8 mouse cellular contexts compared by ENCODE assay signal in the genomic region with DNA sequence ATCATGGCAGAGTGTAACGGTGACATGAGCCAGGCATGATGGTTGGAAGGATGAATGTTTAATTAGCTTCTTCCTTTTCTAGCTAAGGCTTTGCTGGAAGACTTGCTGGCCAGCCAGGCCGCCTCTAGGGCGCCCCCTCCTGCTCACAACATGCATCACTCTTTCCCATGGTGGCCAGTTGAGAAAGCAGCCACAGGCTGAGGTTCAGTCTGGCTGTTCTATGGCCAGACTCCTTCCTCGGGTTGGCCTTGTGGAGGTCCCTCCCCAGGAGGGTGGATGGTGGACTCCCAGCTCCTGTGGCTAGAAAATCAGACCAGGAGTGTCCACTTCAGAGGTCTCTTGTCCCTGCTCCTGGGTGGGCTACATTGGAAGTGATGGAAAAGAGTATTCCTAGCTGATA. TPM values are rescaled to one million over a fixed set of nuclear protein-coding genes. Genes with fewer than 3 reads are reported as not detected.
A peak's percentile ranks its signal among the peaks of the same experiment; 100 is the strongest.
DNase-seq lines count a peak whose midpoint lies in the region; ATAC-seq and TF ChIP-seq lines count a peak whose summit lies in the region.

No protein-coding gene starts in this region.

- 17% methylated on average over 4 of the region's 4 CpGs for WGBS in heart, embryonic 12.5 days
- 5% methylated on average over 4 of the region's 4 CpGs for WGBS in forebrain, embryonic 13.5 days
- WGBS in midbrain, embryonic 13.5 days = under 1% methylated on average over 4 of the region's 4 CpGs

- DNase-seq in heart, adult 11 months = peak; percentile 94
- peak; percentile 79 for DNase-seq in brain, embryonic 14.5 days (ENCODE audit: low read depth)
- DNase-seq in left cerebral cortex, postnatal 10 days (ENCODE audit: extremely low spot score in 1 of 2, low spot score in 2 of 2) = peak; percentile 61 to 77
- DNase-seq in spleen, postnatal 10 days (ENCODE audit: low spot score in 2 of 2) = peak; percentile 55 to 78

- no peaks in the 10 kb centered on the region for H3K9me3 ChIP-seq in heart, embryonic 12.5 days (replicated peaks)
- H3K9me3 ChIP-seq in forebrain, embryonic 13.5 days (replicated peaks) = no peaks in the 10 kb centered on the region
- H3K9me3 ChIP-seq in midbrain, embryonic 13.5 days = no peaks in the 10 kb centered on the region

- H3K27ac ChIP-seq in heart, embryonic 12.5 days (ENCODE audit: poor library complexity, severe bottlenecking) = no peak overlapping the region
- H3K27ac ChIP-seq in forebrain, embryonic 13.5 days = no peak overlapping the region
- no peak overlapping the region for H3K27ac ChIP-seq in midbrain, embryonic 13.5 days

- no peak overlapping the region for H3K4me3 ChIP-seq in heart, embryonic 12.5 days
- no peak overlapping the region for H3K4me3 ChIP-seq in forebrain, embryonic 13.5 days
- H3K4me3 ChIP-seq in midbrain, embryonic 13.5 days (replicated peaks) = no peak overlapping the region

- peak; percentile 83 for TF ChIP-seq CTCF in brain, embryonic 14.5 days (IDR thresholded peaks at IDR 0.05; ENCODE audit: borderline replicate concordance, extremely low read depth, insufficient read depth, insufficient read length)

- no peak for TF ChIP-seq POLR2A in brain, embryonic 14.5 days (IDR thresholded peaks at IDR 0.05; ENCODE audit: borderline replicate concordance, extremely low read depth, insufficient read depth, insufficient read length, poor library complexity, severe bottlenecking)

- no peaks in the 10 kb centered on the region for H3K27me3 ChIP-seq in heart, embryonic 12.5 days (replicated peaks)
- 0 out of 2 replicates have a peak, but pooled peaks cover 5% of the 10 kb centered on the region for H3K27me3 ChIP-seq in forebrain, embryonic 13.5 days
- no peaks in the 10 kb centered on the region for H3K27me3 ChIP-seq in midbrain, embryonic 13.5 days

- H3K9ac ChIP-seq in heart, embryonic 12.5 days = no peak overlapping the region
- H3K9ac ChIP-seq in forebrain, embryonic 13.5 days = no peak overlapping the region
- H3K9ac ChIP-seq in midbrain, embryonic 13.5 days (replicated peaks) = no peak overlapping the region

- intact Hi-C loops in left cerebral cortex, postnatal 10 days (cut with DNase I) = loop anchor here (2.0 kb wide), 1 partner anchor 130 kb away; no protein-coding TSS in a partner anchor

- H3K4me1 ChIP-seq in heart, embryonic 12.5 days (replicated peaks) = peaks cover 24% of the 10 kb centered on the region
- H3K4me1 ChIP-seq in forebrain, embryonic 13.5 days = peaks cover 20% of the 10 kb centered on the region
- peaks cover 24% of the 10 kb centered on the region for H3K4me1 ChIP-seq in midbrain, embryonic 13.5 days (replicated peaks)

- H3K4me2 ChIP-seq in heart, embryonic 12.5 days = no peak overlapping the region
- no peak overlapping the region for H3K4me2 ChIP-seq in forebrain, embryonic 13.5 days
- H3K4me2 ChIP-seq in midbrain, embryonic 13.5 days (replicated peaks) = no peak overlapping the region

- no peaks in the 10 kb centered on the region for H3K36me3 ChIP-seq in heart, embryonic 12.5 days
- no peaks in the 10 kb centered on the region for H3K36me3 ChIP-seq in forebrain, embryonic 13.5 days (ENCODE audit: poor library complexity, severe bottlenecking)
- H3K36me3 ChIP-seq in midbrain, embryonic 13.5 days = peaks cover 10% of the 10 kb centered on the region; the same call in 1 of the 2 replicates

- no peak for ATAC-seq in heart, embryonic 12.5 days (ENCODE audit: insufficient number of reproducible peaks, low FRiP score)
- ATAC-seq in forebrain, embryonic 13.5 days = peak; percentile 28; the same call in 1 of the 2 replicates
- ATAC-seq in hematopoietic stem cell, adult 5-6 weeks (replicated peaks in 1 of 2; ENCODE audit: insufficient read depth in 1 of 2, low FRiP score in 2 of 2, low TSS enrichment in 1 of 2, low read depth in 1 of 2, poor library complexity in 2 of 2, severe bottlenecking in 2 of 2) = peak; percentile 74 to 80
- peak; percentile 65 for ATAC-seq in midbrain, embryonic 13.5 days

RNA-seq across cellular contexts. Expression of a gene that starts 2.8 kb away (rescaled TPM):
- not detected in 2 replicates for polyA plus RNA-seq in heart, embryonic 12.5 days (2016; fragmentation: Nextera tagmentation; extraction: Ambion mirVana)
- polyA plus RNA-seq in brain, embryonic 14.5 days (2012; rRNA removed) = 0.04 TPM in 1 of 2 replicates, not detected in the other
- polyA plus RNA-seq in forebrain, embryonic 13.5 days (2015; fragmentation: Nextera tagmentation; extraction: Ambion mirVana) = not detected in 2 replicates
- not detected in 2 replicates for total RNA-seq in hematopoietic stem cell, adult 5-6 weeks (2017)
- total RNA-seq in left cerebral cortex, postnatal 10 days (2021) = under 1 TPM in 1 of 2 experiments, not detected in 1; 0.39 TPM
- polyA plus RNA-seq in midbrain, embryonic 13.5 days (2015; fragmentation: Nextera tagmentation; extraction: Ambion mirVana) = not detected in 2 replicates

RNA-seq across cellular contexts. Expression of a gene that starts 14.8 kb away (rescaled TPM):
- polyA plus RNA-seq in heart, embryonic 12.5 days (2016; fragmentation: Nextera tagmentation; extraction: Ambion mirVana) = not detected in 2 replicates
- polyA plus RNA-seq in brain, embryonic 14.5 days (2012; rRNA removed) = not detected in 2 replicates
- polyA plus RNA-seq in forebrain, embryonic 13.5 days (2015; fragmentation: Nextera tagmentation; extraction: Ambion mirVana) = not detected in 2 replicates
- total RNA-seq in hematopoietic stem cell, adult 5-6 weeks (2017) = not detected in 2 replicates
- total RNA-seq in left cerebral cortex, postnatal 10 days (2021) = not detected
- not detected in 2 replicates for polyA plus RNA-seq in midbrain, embryonic 13.5 days (2015; fragmentation: Nextera tagmentation; extraction: Ambion mirVana)

RNA-seq across cellular contexts. Expression of a gene that starts 43.5 kb away (rescaled TPM):
- 0.18 TPM in 1 of 2 replicates, not detected in the other for polyA plus RNA-seq in heart, embryonic 12.5 days (2016; fragmentation: Nextera tagmentation; extraction: Ambion mirVana)
- 1.7 and 4.5 TPM in 2 replicates for polyA plus RNA-seq in brain, embryonic 14.5 days (2012; rRNA removed)
- polyA plus RNA-seq in forebrain, embryonic 13.5 days (2015; fragmentation: Nextera tagmentation; extraction: Ambion mirVana) = not detected in 2 replicates
- not detected in 2 replicates for total RNA-seq in hematopoietic stem cell, adult 5-6 weeks (2017)
- not detected for total RNA-seq in left cerebral cortex, postnatal 10 days (2021)
- not detected in 2 replicates for polyA plus RNA-seq in midbrain, embryonic 13.5 days (2015; fragmentation: Nextera tagmentation; extraction: Ambion mirVana)

RNA-seq across cellular contexts. Expression of a gene that starts 56.5 kb away (rescaled TPM):
- polyA plus RNA-seq in heart, embryonic 12.5 days (2016; fragmentation: Nextera tagmentation; extraction: Ambion mirVana) = 1.7 and 2.1 TPM in 2 replicates
- 9.6 and 12.1 TPM in 2 replicates for polyA plus RNA-seq in brain, embryonic 14.5 days (2012; rRNA removed)
- polyA plus RNA-seq in forebrain, embryonic 13.5 days (2015; fragmentation: Nextera tagmentation; extraction: Ambion mirVana) = 2.9 TPM in 2 replicates
- total RNA-seq in hematopoietic stem cell, adult 5-6 weeks (2017) = not detected in 2 replicates
- 10 to 100 TPM in 1 of 2 experiments, 1 to 10 TPM in 1; 6.0 to 10.2 TPM for total RNA-seq in left cerebral cortex, postnatal 10 days (2021)
- 7.3 and 7.6 TPM in 2 replicates for polyA plus RNA-seq in midbrain, embryonic 13.5 days (2015; fragmentation: Nextera tagmentation; extraction: Ambion mirVana)
